Mouse (Mus musculus) liver, adult 2 months (tissue): ENCODE data around the gene Col25a1. TPM values are rescaled to one million over a fixed set of nuclear protein-coding genes. Genes with fewer than 3 reads are reported as not detected.

Experiments
- DNase-seq: peaks from one replicate; pipeline ENCODE4 v3.0.0-alpha.2; 2011; ENCODE audit warnings: low read depth, low spot score; ENCODE audit errors: extremely low read depth
- H3K27ac ChIP-seq: fragments of 200-500 bp; replicated peaks from 2 replicates; pipeline ENCODE4 v1.5.1; 2012; ENCODE audit warnings: low read depth, mild to moderate bottlenecking, control low read depth, inconsistent platforms, low read length; ENCODE audit not compliant: insufficient read depth
- H3K27me3 ChIP-seq: fragments of 200-500 bp; 2 replicates; pipeline ENCODE4 v1.6.1; 2012; ENCODE audit warnings: mild to moderate bottlenecking, moderate library complexity, low read length, inconsistent platforms; ENCODE audit not compliant: control insufficient read depth, insufficient read depth
- H3K36me3 ChIP-seq: fragments of 200-500 bp; 2 replicates; pipeline ENCODE4 v1.6.1; 2012; ENCODE audit warnings: low read length, inconsistent platforms; ENCODE audit not compliant: control insufficient read depth, insufficient read depth
- H3K4me1 ChIP-seq: fragments of 200-500 bp; 2 replicates; pipeline ENCODE4 v1.6.1; 2011; ENCODE audit warnings: low read length; ENCODE audit not compliant: control insufficient read depth, insufficient read depth
- H3K4me3 ChIP-seq: fragments of 200-500 bp; 2 replicates; pipeline ENCODE4 v1.5.1; 2011; ENCODE audit warnings: low read depth, mild to moderate bottlenecking, control low read depth, low read length, moderate library complexity; ENCODE audit not compliant: insufficient read depth
- H3K79me2 ChIP-seq: fragments of 200-500 bp; 2 replicates; pipeline ENCODE4 v1.6.1; 2012; ENCODE audit warnings: inconsistent platforms, mild to moderate bottlenecking, low read length, moderate library complexity; ENCODE audit not compliant: control insufficient read depth, insufficient read depth
- H3K9ac ChIP-seq: fragments of 200-500 bp; 2 replicates; pipeline ENCODE4 v1.6.1; 2012; ENCODE audit warnings: low read depth, mild to moderate bottlenecking, control low read depth, inconsistent platforms, low read length
- CTCF ChIP-seq: fragments of 200-500 bp; IDR thresholded peaks from 2 replicates; pipeline ENCODE4 v1.5.1; 2011; ENCODE audit warnings: low read depth, low read length, control low read depth
- POLR2A ChIP-seq: fragments of 200-500 bp; IDR thresholded peaks from 2 replicates; pipeline ENCODE4 v1.6.1; 2011; ENCODE audit warnings: low read length, control low read depth; ENCODE audit not compliant: insufficient read depth; ENCODE audit errors: extremely low read depth
- WGBS: fragments of 180-500 bp; shearing (Covaris S2); methylation state at CpG from one replicate; pipeline ENCODE4 v1.1.7; 2018; 5-methylcytosine and 5-hydroxymethylcytosine counted together
- polyA plus RNA-seq: library from polyadenylated mRNA; depleted of rRNA; stranded (reverse); fragments of >200 nt; gene quantifications from 2 replicates; pipeline ENCODE4 v1.2.3, GENCODE M21; 2012
- total RNA-seq: library from RNA; depleted of rRNA; stranded (reverse); fragments of >200 nt; gene quantifications from 2 replicates; pipeline ENCODE4 v1.2.3, GENCODE M21; 2014

Col25a1 gene
- total and polyA plus RNA-seq, 2 experiments, result 0.05 to 0.09 TPM

DNA sequence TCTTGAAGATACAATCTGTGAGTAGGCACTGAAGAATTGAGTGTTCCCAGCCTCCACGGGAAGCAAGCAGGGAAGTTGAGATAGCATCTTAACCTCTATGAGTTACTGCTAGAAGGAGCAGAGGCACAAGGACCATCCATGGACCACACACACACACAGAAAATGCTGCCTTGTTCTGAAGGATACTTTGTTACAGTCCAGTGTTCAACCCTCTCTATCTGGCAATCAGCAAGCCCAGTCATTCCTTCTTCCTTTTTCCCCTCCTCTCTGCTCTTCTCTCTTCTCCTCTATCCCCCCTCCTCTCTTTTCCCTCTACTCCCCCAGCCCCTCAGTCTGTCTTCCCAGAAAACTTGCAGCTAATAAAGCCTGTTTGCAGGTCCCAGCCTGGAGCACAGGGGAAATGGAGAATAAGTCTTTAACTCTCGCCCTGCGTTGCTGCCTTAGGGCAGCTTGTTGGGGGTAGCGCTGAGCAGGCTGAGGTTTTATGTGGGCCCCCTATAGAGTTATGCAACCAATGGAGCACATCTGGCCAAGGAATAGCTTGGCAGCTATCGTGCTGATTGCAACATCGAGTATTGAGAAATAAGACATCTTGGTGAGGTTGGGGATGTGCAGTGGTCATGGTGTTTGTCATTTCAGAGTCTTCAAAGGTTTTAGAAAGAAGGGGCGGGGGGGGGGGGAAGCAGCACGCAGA lies 235.8 kb downstream of the Col25a1 start:
- Histone ChIP-seq H3K36me3 (no peaks in the 10 kb centered on the region), H3K4me3 (no peak overlapping the region), H3K9ac (no peak overlapping the region), H3K79me2 (no peaks in the 10 kb centered on the region), H3K4me1 (no peaks in the 10 kb centered on the region), H3K27me3 (no peaks in the 10 kb centered on the region), H3K27ac (no peak overlapping the region)
- no peak for DNase-seq
- TF ChIP-seq CTCF, result no peak
- TF ChIP-seq POLR2A, result no peak
- WGBS, result 74% methylated on average over 8 of the region's 8 CpGs

DNA sequence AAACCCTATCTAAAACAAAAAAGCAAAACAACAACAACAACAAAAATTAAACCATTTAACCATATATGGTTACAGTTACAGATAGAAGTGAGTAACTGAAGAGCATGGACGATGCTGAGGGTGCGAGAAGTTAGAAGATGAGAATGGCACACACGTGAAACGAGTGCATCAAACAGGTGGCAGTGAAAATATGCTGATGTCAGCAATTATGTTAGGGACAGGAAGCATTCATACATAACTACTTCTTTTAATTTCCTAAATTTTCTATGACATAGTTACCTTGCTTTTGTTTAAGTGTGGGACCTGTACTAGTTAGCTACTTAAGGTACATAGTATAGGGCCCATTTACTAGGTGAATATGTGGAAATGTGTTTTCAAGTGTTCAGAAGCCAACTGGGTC lies 237.1 kb downstream of the Col25a1 start:
- no peaks in the 10 kb centered on the region for H3K79me2 ChIP-seq
- no peak overlapping the region for H3K27ac ChIP-seq
- no peaks in the 10 kb centered on the region for H3K36me3 ChIP-seq
- no peak overlapping the region for H3K9ac ChIP-seq
- WGBS, result 88% methylated on average over 4 of the region's 4 CpGs
- H3K27me3 ChIP-seq, result no peaks in the 10 kb centered on the region
- DNase-seq, result no peak
- no peak for TF ChIP-seq CTCF
- TF ChIP-seq POLR2A, result no peak
- H3K4me1 ChIP-seq, result no peaks in the 10 kb centered on the region
- H3K4me3 ChIP-seq, result no peak overlapping the region

DNA sequence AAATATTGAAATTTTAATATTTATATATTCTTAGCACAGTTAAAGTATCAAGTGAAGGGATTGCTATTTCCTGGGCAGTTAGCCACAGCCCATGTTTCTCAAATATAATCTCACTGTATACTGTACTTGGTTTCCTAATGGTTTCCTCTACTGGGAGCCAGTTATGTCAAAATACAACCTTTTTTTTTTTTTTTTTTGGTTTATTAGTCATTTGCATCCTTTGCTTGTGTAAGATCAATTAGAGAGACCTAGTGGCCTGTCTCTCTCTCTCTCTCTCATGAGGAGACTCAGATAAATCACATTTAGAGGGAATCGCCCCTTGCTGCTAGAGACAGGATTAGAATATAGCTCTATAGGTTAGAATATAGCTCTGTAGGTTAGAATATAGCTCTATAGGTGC lies 237.8 kb downstream of the Col25a1 start:
- WGBS, result 98% methylated on average over 1 of the region's 1 CpGs
- H3K9ac ChIP-seq, result no peak overlapping the region

DNA sequence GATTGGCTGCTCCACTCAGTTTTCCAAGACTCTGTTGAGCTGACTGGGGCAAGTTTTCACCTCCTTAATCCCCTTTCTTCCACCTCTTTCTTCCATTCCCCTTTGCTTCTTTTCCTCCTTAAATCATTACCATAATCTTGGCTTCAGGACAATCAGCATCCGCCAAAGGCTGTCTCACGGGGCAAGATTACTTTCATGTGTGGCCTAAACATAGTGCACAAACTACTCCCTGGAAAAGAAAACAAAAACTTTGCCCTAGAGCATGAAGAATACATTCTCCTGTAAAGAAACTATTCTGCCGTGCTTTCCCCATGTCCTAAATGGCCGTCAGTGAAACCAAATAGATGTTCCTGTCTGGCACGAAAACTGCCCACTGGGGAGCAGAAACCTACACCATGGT lies 238.9 kb downstream of the Col25a1 start:
- Histone ChIP-seq H3K4me3 (no peak overlapping the region), H3K9ac (no peak overlapping the region)

More for the DNA sequence above, 237.8 kb downstream of the Col25a1 start:
- H3K4me3 ChIP-seq, result no peak overlapping the region
- no peaks in the 10 kb centered on the region for H3K79me2 ChIP-seq
- H3K4me1 ChIP-seq, result no peaks in the 10 kb centered on the region
- H3K27ac ChIP-seq, result no peak overlapping the region
- H3K36me3 ChIP-seq, result no peaks in the 10 kb centered on the region
- no peak for DNase-seq
- no peak for TF ChIP-seq POLR2A
- TF ChIP-seq CTCF, result no peak
- H3K27me3 ChIP-seq, result no peaks in the 10 kb centered on the region

DNA sequence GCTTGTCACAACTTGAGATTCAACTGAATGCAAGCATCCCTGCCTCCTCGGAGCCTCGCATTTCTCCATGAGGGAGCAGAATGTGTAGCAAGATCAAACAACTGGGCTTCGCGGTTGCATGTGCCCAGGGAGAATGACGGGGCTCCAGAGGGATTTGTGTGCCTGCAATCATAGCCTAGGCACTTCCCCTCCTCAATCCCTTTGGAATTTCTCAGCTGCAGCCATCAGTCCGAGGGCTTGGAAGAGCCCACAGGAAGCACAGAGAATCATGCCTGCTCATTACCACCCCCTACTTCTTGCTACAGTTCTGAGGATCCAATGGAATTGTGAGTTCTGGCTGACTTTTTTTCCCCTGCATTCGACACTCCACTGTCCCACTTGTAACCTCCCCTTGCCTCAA lies 241.8 kb downstream of the Col25a1 start:
- Histone ChIP-seq H3K4me1 (no peaks in the 10 kb centered on the region), H3K4me3 (no peak overlapping the region), H3K27me3 (no peaks in the 10 kb centered on the region), H3K36me3 (no peaks in the 10 kb centered on the region), H3K79me2 (no peaks in the 10 kb centered on the region), H3K9ac (no peak overlapping the region), H3K27ac (no peak overlapping the region)
- 63% methylated on average over 7 of the region's 7 CpGs for WGBS
- DNase-seq, result no peak
- TF ChIP-seq POLR2A, result no peak
- TF ChIP-seq CTCF, result no peak

More for the DNA sequence above, 238.9 kb downstream of the Col25a1 start:
- Histone ChIP-seq H3K36me3 (no peaks in the 10 kb centered on the region), H3K27ac (no peak overlapping the region), H3K27me3 (no peaks in the 10 kb centered on the region), H3K4me1 (no peaks in the 10 kb centered on the region), H3K79me2 (no peaks in the 10 kb centered on the region)
- TF ChIP-seq POLR2A (no peak), CTCF (no peak)
- WGBS, result 80% methylated on average over 5 of the region's 5 CpGs
- no peak for DNase-seq

DNA sequence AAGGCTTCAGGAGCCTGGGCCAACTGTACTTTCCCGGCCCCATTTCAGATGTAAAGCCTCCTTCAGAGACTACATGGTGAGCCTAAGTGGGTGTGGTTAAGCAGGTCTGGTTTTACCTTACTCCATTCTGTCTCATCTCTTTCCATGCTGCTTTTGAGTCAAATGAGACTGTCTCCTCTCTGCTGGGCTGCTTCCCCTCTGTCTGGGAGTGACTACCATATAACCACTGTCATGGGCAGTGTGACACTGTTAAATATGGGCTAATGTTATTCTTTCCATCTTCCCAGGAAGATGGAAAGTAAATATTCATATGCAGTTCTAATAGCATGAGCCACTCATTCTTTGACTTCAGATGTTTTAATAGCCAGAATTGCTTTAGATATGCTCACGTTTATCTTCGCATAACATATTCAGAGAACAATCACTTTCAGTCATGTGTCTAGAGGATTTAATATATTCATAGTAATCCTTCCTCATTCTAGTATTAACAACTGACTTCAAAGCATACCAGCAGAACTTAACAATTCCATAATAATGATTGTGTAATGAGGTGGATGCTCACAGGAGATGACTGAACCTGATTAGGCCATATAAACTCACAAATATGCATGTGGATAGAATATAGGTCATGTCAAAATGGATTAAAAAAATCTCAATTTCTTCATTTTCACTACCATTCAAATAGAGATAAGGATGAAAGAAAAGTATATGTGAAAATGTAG lies 243.5 kb downstream of the Col25a1 start:
- Histone ChIP-seq H3K9ac (no peak overlapping the region), H3K79me2 (no peaks in the 10 kb centered on the region), H3K27ac (no peak overlapping the region), H3K27me3 (no peaks in the 10 kb centered on the region), H3K4me3 (no peak overlapping the region), H3K4me1 (no peaks in the 10 kb centered on the region), H3K36me3 (no peaks in the 10 kb centered on the region)
- TF ChIP-seq POLR2A (no peak), CTCF (no peak)
- DNase-seq, result no peak
- 96% methylated on average over 3 of the region's 3 CpGs for WGBS
